ENCODE assay signal across 8 mouse cellular contexts in genomic region chr16:56028722-56029551, GRCm38 (mm10). TPM values are rescaled to one million over a fixed set of nuclear protein-coding genes. Genes with fewer than 3 reads are reported as not detected.
DNase-seq lines count a peak whose midpoint lies in the region; ATAC-seq and TF ChIP-seq lines count a peak whose summit lies in the region.

No protein-coding gene starts in this region.

- H3K9me3 ChIP-seq in limb, embryonic 15.5 days = no peaks in the 10 kb centered on the region

- DNase-seq in adrenal gland, postnatal 25 days = peak; percentile 64
- no peak for DNase-seq in adrenal gland, adult 8-10 months
- DNase-seq in urinary bladder, adult 2 months (ENCODE audit: low spot score) = peak; percentile 82
- no peak for DNase-seq in urinary bladder, postnatal 10 days (ENCODE audit: low spot score)
- DNase-seq in left cerebral cortex, postnatal 14 days (ENCODE audit: low spot score in 2 of 2) = no peak

- peak overlapping the region; percentile 96 for H3K27ac ChIP-seq in limb, embryonic 15.5 days

- peak overlapping the region; percentile 79 for H3ac ChIP-seq in myocyte (ENCODE audit: control insufficient read depth, insufficient read length)

- intact Hi-C loops in left cerebral cortex, postnatal 14 days (cut with DNase I) = no loop called here

- H3K36me3 ChIP-seq in limb, embryonic 15.5 days = peaks cover 22% of the 10 kb centered on the region
- H3K36me3 ChIP-seq in myocyte (ENCODE audit: control insufficient read depth, insufficient read depth) = peaks cover 3% of the 10 kb centered on the region

- under 1% methylated on average over 59 of the region's 62 CpGs for WGBS in limb, embryonic 15.5 days

- peak overlapping the region; percentile 51 for H3K4me2 ChIP-seq in limb, embryonic 15.5 days
- H3K4me2 ChIP-seq in myocyte (ENCODE audit: low read depth) = peak overlapping the region; percentile 90

- no peak for TF ChIP-seq POLR2A in myocyte (IDR thresholded peaks at IDR 0.05; ENCODE audit: insufficient read length, low read depth)

- peak; percentile 25; the same call in 1 of the 2 replicates for ATAC-seq in granulocyte monocyte progenitor cell, adult 5-6 weeks (replicated peaks; ENCODE audit: poor library complexity, severe bottlenecking)
- peak; percentile 77 for ATAC-seq in limb, embryonic 15.5 days (ENCODE audit: insufficient number of reproducible peaks, low FRiP score, low TSS enrichment, low read depth)

- peak overlapping the region; percentile 93 for H3K4me3 ChIP-seq in limb, embryonic 15.5 days
- H3K4me3 ChIP-seq in myocyte = peak overlapping the region; percentile 83

- H3K4me1 ChIP-seq in limb, embryonic 15.5 days = peaks cover 13% of the 10 kb centered on the region

- H3K9ac ChIP-seq in limb, embryonic 15.5 days = peak overlapping the region; percentile 93

- no peaks in the 10 kb centered on the region for H3K27me3 ChIP-seq in limb, embryonic 15.5 days
- H3K27me3 ChIP-seq in myocyte (ENCODE audit: control insufficient read depth, insufficient read depth, insufficient read length) = no peaks in the 10 kb centered on the region

- peaks cover 56% of the 10 kb centered on the region for H3K79me2 ChIP-seq in myocyte (ENCODE audit: control insufficient read depth, insufficient read depth)

TF ChIP-seq in myocyte, 11 proteins besides CTCF, POLR2A, EP300 and RAD21:
- TF ChIP-seq USF1 (IDR thresholded peaks at IDR 0.05; ENCODE audit: low read depth) = no peak
TF ChIP-seq in myocyte: peak in this region for 0.

RNA-seq across cellular contexts. Expression of gene Pcnp, which starts 0.6 kb away (rescaled TPM):
- total RNA-seq in adrenal gland, postnatal 25 days (2021) = 108 and 117 TPM in 2 replicates
- total RNA-seq in adrenal gland, adult 8-10 months (2022) = 100 to 1,000 TPM; 102 to 138 (median 126) TPM
- polyA plus RNA-seq in urinary bladder, adult 2 months (2012; rRNA removed) = 79.2 and 94.9 TPM in 2 replicates
- total RNA-seq in granulocyte monocyte progenitor cell, adult 5-6 weeks (2014; fragmentation: Nextera tagmentation) = 92.3 and 115 TPM in 2 replicates
- 120 and 143 TPM in 2 replicates for total RNA-seq in granulocyte monocyte progenitor cell, adult 5-6 weeks (2017)
- polyA plus RNA-seq in limb, embryonic 15.5 days (2015; fragmentation: Nextera tagmentation; extraction: Ambion mirVana) = 220 and 225 TPM in 2 replicates
- 39.1 TPM for polyA plus RNA-seq in myocyte (2012; fragmentation: generic; extraction: Trizol)
- 100 to 1,000 TPM; 132 to 141 TPM for total RNA-seq in left cerebral cortex, postnatal 14 days (2021)

RNA-seq across cellular contexts. Expression of gene Trmt10c, which starts 8.7 kb away (rescaled TPM):
- 18.2 and 19.2 TPM in 2 replicates for total RNA-seq in adrenal gland, postnatal 25 days (2021)
- total RNA-seq in adrenal gland, adult 8-10 months (2022) = 10 to 100 TPM; 16.0 to 19.5 (median 18.7) TPM
- 8.6 and 9.1 TPM in 2 replicates for polyA plus RNA-seq in urinary bladder, adult 2 months (2012; rRNA removed)
- total RNA-seq in granulocyte monocyte progenitor cell, adult 5-6 weeks (2014; fragmentation: Nextera tagmentation) = 24.1 and 26.0 TPM in 2 replicates
- 38.0 and 49.4 TPM in 2 replicates for total RNA-seq in granulocyte monocyte progenitor cell, adult 5-6 weeks (2017)
- polyA plus RNA-seq in limb, embryonic 15.5 days (2015; fragmentation: Nextera tagmentation; extraction: Ambion mirVana) = 24.3 and 24.7 TPM in 2 replicates
- polyA plus RNA-seq in myocyte (2012; fragmentation: generic; extraction: Trizol) = 6.0 TPM
- 1 to 10 TPM; 8.2 to 9.1 TPM for total RNA-seq in left cerebral cortex, postnatal 14 days (2021)

RNA-seq across cellular contexts. Expression of gene Senp7, which starts 19.2 kb away (rescaled TPM):
- 26.4 and 32.9 TPM in 2 replicates for total RNA-seq in adrenal gland, postnatal 25 days (2021)
- total RNA-seq in adrenal gland, adult 8-10 months (2022) = 10 to 100 TPM; 18.0 to 33.3 (median 25.4) TPM
- polyA plus RNA-seq in urinary bladder, adult 2 months (2012; rRNA removed) = 11.7 and 12.8 TPM in 2 replicates
- 26.1 and 41.5 TPM in 2 replicates for total RNA-seq in granulocyte monocyte progenitor cell, adult 5-6 weeks (2014; fragmentation: Nextera tagmentation)
- 19.7 and 27.7 TPM in 2 replicates for total RNA-seq in granulocyte monocyte progenitor cell, adult 5-6 weeks (2017)
- 36.1 and 36.9 TPM in 2 replicates for polyA plus RNA-seq in limb, embryonic 15.5 days (2015; fragmentation: Nextera tagmentation; extraction: Ambion mirVana)
- polyA plus RNA-seq in myocyte (2012; fragmentation: generic; extraction: Trizol) = 4.0 TPM
- total RNA-seq in left cerebral cortex, postnatal 14 days (2021) = 10 to 100 TPM; 39.5 to 41.1 TPM

RNA-seq across cellular contexts. Expression of gene Zbtb11, which starts 55.3 kb away (rescaled TPM):
- 20.6 and 22.2 TPM in 2 replicates for total RNA-seq in adrenal gland, postnatal 25 days (2021)
- total RNA-seq in adrenal gland, adult 8-10 months (2022) = 10 to 100 TPM; 21.0 to 22.3 (median 21.6) TPM
- polyA plus RNA-seq in urinary bladder, adult 2 months (2012; rRNA removed) = 11.7 and 11.8 TPM in 2 replicates
- total RNA-seq in granulocyte monocyte progenitor cell, adult 5-6 weeks (2014; fragmentation: Nextera tagmentation) = 28.3 and 30.6 TPM in 2 replicates
- 41.1 and 48.1 TPM in 2 replicates for total RNA-seq in granulocyte monocyte progenitor cell, adult 5-6 weeks (2017)
- polyA plus RNA-seq in limb, embryonic 15.5 days (2015; fragmentation: Nextera tagmentation; extraction: Ambion mirVana) = 17.7 and 20.9 TPM in 2 replicates
- 5.1 TPM for polyA plus RNA-seq in myocyte (2012; fragmentation: generic; extraction: Trizol)
- total RNA-seq in left cerebral cortex, postnatal 14 days (2021) = 10 to 100 TPM; 36.4 to 36.7 TPM

Comparison
In these comparisons a context has a peak if more than half of its experiments do, and no peak if none do; other contexts are left out.
1. DNase-seq: peak in adrenal gland, postnatal 25 days (single experiment) and urinary bladder, adult 2 months (single experiment); none in adrenal gland, adult 8-10 months (single experiment), urinary bladder, postnatal 10 days (single experiment) and left cerebral cortex, postnatal 14 days (0 of 2).